Mouse (Mus musculus) effector memory CD4-positive, alpha-beta T cell, adult 5 months (primary cell): ENCODE measurements around the gene Sult1c2. TPM values are rescaled to one million over a fixed set of nuclear protein-coding genes. Genes with fewer than 3 reads are reported as not detected.

Experiments
- polyA plus RNA-seq: library from polyadenylated mRNA; unstranded; fragments of 100-300 nt; shearing (Covaris generic); gene quantifications from one replicate; pipeline ENCODE4 v1.2.1, GENCODE M21; 2017

Sult1c2 gene
- not detected for polyA plus RNA-seq

GRCm38 (mm10) chr17:53846206-53846605, at the start of gene Sult1c2:
TSS of gene Sult1c2 (minus strand) at chr17:53846339.

Other genes starting within 250 kb of the Sult1c2 start
- not detected for gene Sgo1, start 157.0 kb downstream of the Sult1c2 start, polyA plus RNA-seq
- not detected for gene Sult1c1, start 144.3 kb upstream of the Sult1c2 start, polyA plus RNA-seq